Mouse (Mus musculus): ENCODE measurements around the gene Oxct1.

Gene Oxct1

DNA sequence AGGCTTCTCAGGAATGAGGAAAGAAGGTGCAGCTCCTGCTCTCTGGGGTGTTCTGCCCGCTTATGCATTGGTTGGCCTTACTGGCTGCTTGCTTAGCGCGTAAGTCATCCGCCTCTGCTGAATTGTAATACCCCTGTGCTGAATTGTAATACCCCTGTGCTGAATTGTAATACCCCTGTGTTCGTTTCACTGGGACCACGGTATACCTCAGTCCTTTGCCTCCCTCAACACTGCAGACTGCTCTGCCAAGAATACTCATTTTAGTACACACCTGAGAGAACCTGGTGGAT, 2.2 kb downstream of the Oxct1 start:
- DNase-seq (ENCODE audit: low read depth, low spot score): no peak

DNA sequence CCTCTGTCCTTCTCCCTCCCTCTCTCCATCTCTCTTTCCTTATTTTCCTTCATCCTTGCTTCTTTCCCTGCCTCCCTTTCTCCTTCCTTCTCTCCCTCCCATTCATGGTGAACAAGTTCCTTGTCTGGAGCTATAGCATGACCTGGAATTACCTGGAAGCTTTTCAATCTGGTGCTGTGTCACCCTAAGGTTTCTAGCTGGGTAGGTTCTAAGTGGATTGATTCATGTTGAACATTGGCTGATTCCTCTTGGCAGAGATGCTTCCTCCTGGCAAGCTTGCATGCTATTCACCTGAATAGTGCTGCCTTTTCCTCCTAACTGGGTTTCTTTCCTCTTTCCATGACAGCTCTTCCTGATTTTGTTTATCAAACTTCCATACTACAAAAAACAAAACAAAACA, 2.8 kb downstream of the Oxct1 start:
- no peak for DNase-seq (ENCODE audit: low read depth, low spot score)

DNA sequence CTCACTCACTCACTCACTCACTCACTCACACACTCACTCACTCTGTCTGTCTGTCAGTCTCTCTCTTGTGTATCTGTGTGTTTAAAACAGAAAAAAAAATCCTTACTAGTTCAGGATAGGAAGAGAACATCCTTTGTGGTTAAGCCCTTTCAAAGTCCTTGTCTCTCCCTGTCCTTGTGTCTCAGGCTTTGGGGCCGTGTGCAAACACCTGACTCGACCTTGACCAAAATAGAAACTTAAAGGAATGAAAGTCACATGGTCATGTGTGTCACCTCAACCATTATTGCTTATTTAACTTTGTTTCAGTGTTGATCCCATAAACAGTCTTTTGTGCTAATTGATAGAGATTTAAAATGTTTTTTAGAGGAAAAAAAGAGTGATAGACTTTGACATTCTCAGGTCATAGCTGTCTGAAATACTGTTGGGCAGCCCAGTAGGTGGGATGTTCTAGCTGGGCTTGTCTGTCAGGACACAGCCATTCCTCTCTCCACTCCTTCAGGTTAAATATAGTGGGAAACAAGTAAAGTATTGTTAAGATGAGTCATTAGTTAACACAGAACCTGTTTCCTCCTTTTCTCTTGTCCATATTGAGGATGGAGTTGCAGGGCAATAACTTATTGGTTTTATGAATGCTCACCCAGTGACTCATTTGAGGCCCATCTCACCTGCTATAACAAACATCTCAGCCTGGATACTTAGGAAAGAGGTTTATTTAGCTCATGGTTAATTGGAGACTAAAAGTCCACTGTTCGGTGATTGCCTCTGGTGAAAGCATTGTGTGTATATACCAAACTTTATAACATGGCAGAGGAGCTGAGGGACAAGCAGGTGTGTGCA, 7.2 kb downstream of the Oxct1 start:
- DNase-seq (ENCODE audit: low read depth, low spot score): no peak

DNA sequence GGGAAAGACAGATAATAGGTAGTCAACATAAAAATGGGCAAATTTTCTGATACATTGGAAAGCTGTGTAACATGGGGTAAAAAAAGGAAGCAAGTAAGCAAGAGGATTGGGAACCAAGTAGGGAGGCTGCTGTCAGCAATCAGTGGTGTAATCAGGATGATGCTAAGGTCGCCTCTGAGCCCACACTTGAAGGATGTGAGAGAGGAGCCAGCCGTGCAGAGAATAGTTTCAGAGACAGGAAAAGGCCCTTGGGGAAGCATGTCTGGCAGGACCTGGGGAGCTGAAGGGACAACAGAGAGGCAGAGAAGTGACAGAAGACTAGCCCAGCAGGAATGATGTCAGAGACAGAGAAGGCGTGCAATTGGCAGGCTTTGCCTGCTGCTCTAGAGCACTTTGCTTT, 16.2 kb downstream of the Oxct1 start:
- no peak for DNase-seq (ENCODE audit: low read depth, low spot score)

DNA sequence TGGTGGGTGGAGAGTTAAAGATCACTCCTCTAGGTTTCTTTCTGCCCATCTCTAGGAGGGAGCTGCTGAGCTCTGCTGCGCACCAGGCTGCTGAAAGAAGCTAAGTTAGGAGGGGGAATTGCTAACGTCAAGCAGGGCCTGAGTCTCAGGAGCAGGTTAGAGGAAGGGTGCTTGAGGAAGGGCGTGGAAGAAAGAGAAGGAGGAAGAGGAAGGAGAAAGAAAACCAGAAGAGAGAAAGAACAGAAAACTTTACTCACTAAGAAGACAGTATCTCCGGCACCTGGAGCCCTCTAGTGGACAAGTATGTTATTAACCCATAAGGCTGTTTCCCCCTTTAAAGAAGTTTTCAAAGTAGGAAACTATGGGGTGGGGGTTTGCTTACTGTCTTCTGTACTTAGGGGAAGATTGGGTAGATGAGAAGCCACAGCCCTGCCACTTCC, 16.9 kb downstream of the Oxct1 start:
- peak; percentile 75 for DNase-seq (ENCODE audit: low read depth, low spot score)

DNA sequence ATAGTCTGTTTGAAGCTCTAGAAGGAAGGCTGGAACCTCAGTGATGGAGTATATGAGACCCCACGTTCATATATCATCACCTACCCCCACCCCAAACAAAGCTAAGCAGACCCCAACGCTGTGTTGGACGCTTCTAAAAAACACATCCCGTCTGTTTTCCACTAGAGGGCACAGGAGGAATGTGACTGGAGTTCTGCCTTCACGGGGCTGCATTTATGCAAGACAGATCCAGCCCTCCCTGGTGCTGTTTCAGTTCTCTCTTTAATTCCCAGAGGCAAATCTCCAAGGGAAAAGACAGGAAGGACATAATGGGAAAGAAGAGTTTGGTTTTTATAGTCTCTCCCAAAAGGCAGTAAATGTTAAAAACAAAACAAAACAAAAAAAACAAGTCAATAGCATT, 30.4 kb downstream of the Oxct1 start:
- peak; percentile 25 for DNase-seq (ENCODE audit: low read depth, low spot score)

DNA sequence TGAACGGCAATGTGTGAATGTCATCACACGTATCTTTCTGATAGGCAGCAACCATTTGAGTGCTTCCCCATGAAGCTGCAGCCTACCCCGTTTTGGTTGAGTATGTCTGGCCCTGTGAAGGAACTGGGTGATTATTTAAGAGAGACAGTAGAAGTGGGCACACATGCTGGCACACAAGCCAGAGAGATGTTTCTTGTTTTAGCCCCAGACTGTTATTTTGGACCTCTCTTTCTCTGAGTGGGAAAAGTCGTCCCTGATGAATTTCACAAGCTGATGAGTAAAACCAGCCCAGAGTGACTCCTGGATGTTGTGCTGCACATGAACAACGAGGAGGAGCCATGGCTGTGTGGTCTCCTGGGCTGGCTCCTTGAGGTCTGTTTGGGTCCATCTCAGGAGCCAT, 37.4 kb downstream of the Oxct1 start:
- DNase-seq (ENCODE audit: low read depth, low spot score): no peak

DNA sequence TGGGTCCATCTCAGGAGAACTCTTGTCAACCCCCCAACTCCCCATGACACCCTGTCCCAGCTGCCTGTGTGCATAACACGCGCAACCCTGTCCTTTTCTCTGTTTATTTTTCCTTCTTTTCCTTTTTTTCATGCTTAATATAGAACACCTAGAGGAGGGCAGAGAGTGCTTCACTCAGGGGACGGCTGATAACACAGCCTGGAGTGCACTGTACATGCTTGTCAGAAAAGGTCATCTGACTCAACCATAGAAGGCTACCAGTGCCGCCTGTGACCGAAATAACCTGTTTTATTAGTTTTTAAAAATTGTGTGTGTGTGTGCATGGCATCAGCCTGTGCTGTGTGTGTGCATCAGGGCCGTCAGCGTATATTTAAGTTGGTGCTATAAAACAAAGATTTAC, 37.8 kb downstream of the Oxct1 start:
- DNase-seq (ENCODE audit: low read depth, low spot score): no peak

DNA sequence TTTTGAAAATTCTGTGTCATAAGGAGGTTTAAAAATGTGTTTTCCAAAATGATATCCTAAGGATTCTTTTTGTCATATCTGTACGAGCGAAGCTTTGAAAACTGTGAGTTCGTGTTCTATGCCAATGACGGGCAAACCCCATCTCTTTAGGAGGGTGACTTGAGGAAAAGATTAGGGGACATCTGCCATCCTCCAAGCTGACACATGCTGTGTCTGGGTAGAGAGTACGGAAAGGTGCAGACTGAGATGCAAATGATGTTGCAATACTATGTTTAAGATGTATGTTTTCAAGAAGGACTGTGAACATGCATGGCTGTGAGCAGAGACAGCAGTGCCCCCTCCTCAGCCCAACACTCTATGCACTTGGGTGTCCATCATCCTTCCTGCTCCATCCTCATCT, 38.5 kb downstream of the Oxct1 start:
- no peak for DNase-seq (ENCODE audit: low read depth, low spot score)

DNA sequence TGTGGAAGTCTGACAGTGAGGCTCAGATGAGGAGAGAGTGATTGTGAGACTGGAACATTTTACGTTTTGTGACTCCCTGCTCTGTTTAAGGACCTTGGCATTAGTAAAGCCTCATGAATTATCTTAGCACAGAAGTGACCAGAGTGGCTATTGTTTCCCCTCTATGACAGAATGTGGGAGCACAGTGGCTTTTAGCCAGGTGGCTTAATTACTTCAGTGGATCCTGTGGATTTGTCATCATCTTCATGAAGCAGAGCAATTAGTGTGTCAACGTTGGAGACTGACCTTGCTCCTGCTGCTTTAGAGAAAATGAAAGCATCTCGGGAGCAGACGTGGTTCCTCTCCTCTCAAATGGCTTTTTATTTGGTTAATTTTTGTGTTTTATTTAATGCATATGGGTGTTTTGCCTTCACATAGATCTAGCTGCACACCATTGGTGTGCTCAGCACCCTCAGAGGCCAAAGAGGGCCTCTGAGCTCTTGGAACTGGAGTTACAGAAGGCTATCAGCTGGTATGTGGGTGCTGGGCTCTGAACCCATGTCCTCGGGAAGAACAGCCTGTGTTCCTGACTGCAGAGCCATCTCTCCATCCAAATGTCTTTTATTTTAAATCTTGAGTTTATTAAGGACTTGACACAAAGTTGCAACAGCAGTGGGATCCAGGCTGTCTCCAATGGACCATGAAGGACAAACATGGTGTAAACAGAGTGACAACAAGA, 41.2 kb downstream of the Oxct1 start:
- DNase-seq (ENCODE audit: low read depth, low spot score): no peak

DNA sequence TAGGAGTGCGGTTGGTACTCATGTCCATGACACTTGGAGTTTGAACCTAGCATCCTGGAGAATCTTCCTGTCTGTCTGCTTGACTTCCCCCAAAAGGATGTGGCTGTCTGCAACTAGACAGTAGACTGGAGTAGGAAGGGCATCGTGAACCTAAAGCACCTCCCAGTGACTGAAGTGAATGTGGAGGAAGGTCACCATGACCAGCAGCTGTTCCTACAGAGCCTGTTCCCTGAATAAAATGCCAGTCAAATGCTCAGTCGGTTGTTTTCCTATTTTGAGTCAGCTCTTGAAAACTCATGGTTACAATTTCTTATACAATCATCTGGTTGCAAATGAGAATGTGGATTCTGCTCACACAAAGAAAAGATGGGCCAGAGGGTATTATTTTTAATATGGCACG, 51.8 kb downstream of the Oxct1 start:
- DNase-seq (ENCODE audit: low read depth, low spot score): no peak

DNA sequence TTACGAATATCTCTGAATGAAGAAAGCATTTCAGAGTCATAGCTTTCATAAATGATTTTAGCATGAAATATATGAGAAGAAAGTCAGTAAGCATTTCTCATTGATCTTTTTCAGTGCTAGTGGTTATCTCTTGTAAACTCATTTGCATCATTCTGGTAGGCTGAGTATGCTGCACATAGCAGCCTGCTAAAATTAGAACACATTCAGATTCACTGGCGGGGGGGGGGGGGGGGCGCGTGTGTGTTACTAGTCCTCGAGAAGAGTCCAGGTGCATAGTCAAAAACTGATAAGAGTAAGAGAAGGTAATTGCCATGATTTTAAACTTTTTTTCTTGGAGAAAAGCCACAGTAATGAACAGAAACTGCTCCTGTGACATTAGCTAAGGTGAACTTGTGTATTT, 52.6 kb downstream of the Oxct1 start:
- no peak for DNase-seq (ENCODE audit: low read depth, low spot score)

DNA sequence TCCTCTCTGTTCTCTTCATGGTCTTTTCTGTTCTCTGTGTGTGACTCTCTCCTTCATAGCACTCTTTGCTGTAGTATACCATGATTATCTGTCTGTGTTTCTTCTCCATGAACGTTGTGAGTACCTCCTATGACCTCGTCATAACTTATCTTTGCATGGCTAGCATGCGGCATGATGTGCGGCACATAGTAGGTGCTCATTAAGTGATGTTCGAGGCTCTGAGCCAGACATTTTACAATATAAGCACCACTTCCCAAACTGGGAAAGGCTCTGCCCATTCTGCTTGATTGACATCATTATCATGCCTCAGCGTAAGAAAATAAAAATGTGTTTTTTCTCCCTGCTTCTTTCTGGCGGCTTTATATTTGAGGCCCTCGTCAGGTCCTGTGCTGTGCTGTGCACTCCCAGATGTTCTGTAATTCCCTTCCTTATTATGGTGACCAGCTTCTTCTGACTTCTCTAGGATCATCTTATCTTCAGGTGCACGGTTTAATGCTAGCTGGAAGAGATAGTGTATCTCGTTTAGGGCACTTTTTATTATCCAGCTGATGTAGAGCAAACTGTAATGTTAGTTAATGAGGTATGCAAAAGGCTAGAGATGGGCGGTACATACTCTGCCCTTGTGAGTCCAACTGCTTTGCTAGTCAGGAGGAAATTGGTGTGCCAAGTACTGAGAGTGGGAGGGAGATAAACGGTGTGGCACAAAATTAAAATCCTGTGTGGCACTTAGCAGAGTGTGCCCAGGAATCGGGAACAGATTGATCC, 53.4 kb downstream of the Oxct1 start:
- DNase-seq (ENCODE audit: low read depth, low spot score): no peak

DNA sequence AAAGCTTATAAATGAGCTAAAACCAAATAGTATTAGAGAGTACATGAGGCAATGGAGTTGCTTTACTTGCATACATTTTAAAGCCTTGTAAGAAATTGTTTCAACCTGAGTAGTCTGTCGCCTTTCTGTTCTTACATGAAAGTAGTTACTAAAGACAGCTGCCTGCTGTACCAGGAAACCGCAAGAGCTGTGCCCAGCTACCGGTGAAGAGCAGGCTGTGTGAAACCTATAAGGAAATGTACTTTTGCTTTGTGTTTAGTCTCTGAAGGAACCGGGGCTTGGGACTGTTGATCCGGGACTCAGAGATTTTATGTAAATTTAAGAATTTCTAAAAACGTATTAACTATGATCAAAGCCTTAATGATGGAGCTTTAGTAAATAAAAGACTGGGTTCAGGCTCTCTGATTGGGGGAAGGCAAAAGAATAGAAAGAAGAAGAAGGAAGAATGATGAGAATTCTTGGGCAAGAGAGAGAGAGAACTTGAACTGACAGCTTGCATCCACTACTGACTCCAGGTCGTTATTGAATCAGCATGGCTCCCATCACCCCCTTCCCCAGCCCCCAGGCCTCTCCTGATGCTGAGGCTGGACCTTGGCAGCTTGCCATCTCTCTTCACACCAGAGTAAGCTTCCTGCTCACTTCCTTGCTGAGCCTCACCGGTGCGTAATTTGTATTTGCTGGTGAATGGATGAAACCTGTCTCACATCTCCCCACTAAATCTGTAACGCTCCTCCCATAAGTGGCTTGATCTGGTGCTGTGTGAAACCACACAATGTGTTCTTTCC, 59.6 kb downstream of the Oxct1 start:
- no peak for DNase-seq (ENCODE audit: low read depth, low spot score)

DNA sequence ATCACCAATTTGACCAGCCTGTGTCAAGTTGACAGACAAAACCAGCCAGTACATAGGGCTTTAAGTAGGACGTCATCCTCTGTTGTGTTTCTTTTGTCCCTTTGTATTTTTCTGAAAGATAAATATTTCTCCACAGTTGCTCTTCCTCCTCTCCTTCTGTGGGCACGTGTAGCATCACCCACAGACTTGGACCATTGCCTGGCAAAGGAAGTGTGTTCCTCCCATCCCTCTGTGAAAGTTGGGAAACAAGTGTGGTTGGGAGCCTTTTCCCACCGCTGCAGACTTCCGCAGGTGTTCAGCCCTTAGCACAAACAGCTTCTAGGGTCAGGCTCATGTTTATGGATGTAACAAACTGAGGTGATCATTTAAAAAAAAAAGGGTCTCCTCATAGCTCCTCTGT, 61.3 kb downstream of the Oxct1 start:
- no peak for DNase-seq (ENCODE audit: low read depth, low spot score)

DNA sequence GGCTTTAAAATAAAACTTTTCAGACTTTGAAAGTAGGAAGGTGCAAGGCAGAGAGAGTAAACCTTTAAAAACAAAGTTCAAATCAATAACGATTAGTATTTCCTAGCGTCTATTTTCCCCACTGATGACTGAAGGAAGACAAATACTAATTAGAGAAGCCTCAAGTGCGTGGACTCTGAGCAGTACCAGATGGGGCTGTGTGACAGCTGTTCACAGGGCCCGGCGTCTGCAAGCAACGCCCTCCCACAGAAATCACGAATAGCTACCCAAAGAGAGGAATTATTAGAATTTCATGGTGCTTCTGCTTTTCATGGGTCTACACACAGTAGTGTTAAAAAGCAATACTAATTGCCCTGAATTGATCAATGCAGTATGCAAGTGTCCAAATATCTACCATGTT, 61.7 kb downstream of the Oxct1 start:
- DNase-seq (ENCODE audit: low read depth, low spot score): no peak

DNA sequence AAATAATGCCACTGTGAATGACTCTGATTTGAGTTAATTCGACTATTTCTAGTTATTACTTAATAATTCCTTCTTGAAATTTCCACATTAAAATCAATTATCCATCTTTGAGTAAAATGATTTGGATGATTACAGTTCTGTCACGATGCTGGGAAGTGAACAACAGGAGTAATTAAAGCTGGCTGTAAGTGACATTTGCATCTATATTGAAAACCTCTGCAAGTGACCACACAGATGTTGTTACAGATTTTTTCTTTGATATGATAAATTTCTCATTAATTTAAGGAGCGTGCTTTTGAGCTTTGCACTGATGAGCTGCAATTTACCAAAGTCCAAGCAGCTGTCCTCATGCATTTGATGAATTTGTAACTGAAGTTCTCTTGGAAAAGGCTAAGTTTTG, 64.4 kb downstream of the Oxct1 start:
- no peak for DNase-seq (ENCODE audit: low read depth, low spot score)

DNA sequence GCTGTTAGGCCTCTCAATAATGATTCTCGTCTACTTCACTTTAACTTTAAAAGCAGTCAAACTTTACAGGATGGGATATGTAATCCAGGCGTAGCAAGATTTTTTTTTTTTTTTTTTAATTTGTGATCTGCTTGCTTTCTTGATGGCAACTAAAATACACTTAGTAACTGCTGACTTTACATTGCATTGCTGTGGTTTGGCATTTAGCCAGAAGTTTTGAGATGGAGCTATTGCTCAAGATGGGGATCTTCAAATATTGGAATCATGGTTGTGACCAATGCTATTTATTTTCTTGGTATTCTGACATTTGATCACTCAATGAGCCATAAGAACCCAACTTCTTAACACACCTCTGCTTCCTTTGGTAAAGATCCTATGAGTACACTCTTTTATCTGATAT, 66.4 kb downstream of the Oxct1 start:
- peak; percentile 52 for DNase-seq (ENCODE audit: low read depth, low spot score)

DNA sequence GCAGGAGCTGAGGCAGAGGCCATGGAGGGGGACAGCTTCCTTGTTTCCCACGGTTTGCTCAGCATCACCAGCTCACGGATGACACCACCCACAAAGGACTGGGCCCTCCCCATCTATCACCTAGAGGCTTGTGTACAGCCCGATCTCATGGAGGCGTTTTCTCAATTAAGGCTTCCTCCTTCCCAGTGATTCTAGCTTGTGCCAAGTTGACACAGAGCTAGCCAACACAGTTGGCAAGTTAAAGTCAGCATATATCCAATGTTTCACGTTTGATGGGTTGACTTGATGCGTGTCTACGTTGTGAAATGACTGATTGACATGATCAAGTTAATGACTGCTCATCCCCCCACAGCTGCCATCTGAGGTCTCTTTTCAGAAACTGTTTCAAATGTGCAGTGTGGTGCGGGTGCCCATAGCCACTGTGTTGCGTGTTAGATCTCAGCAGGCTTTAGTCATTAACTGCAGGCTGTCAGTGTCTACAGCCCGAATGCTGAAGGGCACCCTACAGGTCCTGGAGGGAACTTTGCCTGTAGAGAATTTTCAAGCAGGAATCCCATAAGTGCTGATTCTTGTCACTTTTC, 74.2 kb downstream of the Oxct1 start:
- DNase-seq (ENCODE audit: low read depth, low spot score): no peak

DNA sequence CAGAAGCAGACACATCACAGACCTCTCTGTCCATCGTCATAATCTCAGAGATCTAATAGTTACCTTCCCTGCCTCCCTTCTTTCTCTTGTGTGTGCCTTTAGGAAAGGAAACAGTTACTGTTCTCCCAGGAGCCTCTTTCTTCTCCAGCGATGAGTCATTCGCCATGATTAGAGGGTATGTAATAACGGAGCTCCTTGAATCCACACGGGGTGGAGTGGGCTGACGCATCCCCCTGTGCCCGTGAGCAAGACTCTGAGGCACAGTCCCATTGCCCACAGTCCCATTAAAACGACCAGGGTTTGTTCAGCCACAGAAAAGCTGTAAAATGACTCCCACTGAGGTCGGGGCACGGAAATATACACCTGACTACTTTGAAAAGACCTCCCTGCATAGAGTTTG, 74.8 kb downstream of the Oxct1 start:
- no peak for DNase-seq (ENCODE audit: low read depth, low spot score)

DNA sequence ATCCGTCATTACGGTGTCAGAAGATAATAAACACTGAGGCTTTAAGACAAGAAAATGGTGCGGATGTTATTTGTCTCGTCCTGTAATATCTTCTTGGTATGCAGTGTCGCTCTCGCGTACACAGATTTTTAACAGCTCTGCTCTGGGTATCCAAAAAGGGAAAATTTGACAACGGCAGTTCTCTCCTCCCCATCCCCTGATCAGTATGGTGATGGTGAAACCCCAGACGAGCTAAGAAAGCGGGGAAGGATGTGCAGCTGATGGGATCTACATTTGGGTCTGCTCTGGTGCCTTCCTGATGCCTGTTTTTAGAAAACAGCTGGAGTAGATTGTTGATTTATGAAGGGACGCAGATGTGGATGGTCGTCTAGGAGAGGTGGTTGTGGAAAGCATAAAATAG, 78.1 kb downstream of the Oxct1 start:
- DNase-seq (ENCODE audit: low read depth, low spot score): no peak

DNA sequence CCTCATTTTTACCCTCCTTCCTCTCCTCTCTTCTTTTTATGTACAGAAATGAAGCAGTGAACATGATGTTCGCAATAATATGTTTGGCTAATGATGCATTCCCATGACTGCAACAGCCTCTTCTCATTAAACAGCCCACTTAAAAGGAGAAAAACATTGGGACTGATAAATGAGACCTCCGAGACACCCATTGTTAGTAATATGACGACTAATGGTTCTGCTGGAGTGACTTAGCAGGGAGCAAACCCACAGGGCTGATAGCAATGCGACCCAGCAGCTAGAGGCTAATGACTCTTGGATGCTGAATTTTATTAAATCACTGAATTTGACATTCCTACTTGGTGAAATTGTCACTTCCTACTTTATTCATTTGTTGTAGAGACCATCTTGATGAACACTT, 79.3 kb downstream of the Oxct1 start:
- DNase-seq (ENCODE audit: low read depth, low spot score): no peak
